Mouse (Mus musculus): ENCODE measurements around the gene Tjp1. TPM values are rescaled to one million over a fixed set of nuclear protein-coding genes. Genes with fewer than 3 reads are reported as not detected.
A peak's percentile ranks its signal among the peaks of the same experiment; 100 is the strongest.

The Tjp1 gene
- polyA plus RNA-seq (2015; fragmentation: Nextera tagmentation; extraction: Ambion mirVana) = 21.2 TPM in 2 replicates

- H3K4me1 ChIP-seq = peaks cover 9% of the 10 kb centered on the region
- no peak within 1 kb of the TSS for H3K27ac ChIP-seq (replicated peaks)
- no peaks in the 10 kb centered on the region for H3K9me3 ChIP-seq (replicated peaks)
- H3K27me3 ChIP-seq = peaks cover 33% of the 10 kb centered on the region
- H3K36me3 ChIP-seq = no peaks in the 10 kb centered on the region
- peak within 1 kb of the TSS; percentile 15; the same call in 1 of the 2 replicates for H3K9ac ChIP-seq
- WGBS = under 1% methylated on average over 107 of the region's 115 CpGs
- H3K4me3 ChIP-seq (replicated peaks) = peak within 1 kb of the TSS; percentile 55
- H3K4me2 ChIP-seq (replicated peaks) = peak within 1 kb of the TSS; percentile 99
- no peak; the same call in 1 of the 2 replicates for ATAC-seq (ENCODE audit: insufficient number of reproducible peaks, low FRiP score, low TSS enrichment, low read depth)
Observed at GRCm38 (mm10) chr7:65527071-65528007, at the start of gene Tjp1. Tjp1 (minus strand) TSS chr7:65527781.

GRCm38 (mm10) chr7:65577118-65577517 lies 49.5 kb upstream of the Tjp1 start:
- ATAC-seq (ENCODE audit: insufficient number of reproducible peaks, low FRiP score, low TSS enrichment, low read depth) = no peak

GRCm38 (mm10) chr7:65572731-65573130 lies 45.1 kb upstream of the Tjp1 start:
- H3K4me3 ChIP-seq (replicated peaks) = no peak overlapping the region
- no peaks in the 10 kb centered on the region for H3K36me3 ChIP-seq
- H3K9me3 ChIP-seq (replicated peaks) = no peaks in the 10 kb centered on the region
- no peak overlapping the region for H3K27ac ChIP-seq (replicated peaks)
- 57% methylated on average over 5 of the region's 5 CpGs for WGBS
- no peak for ATAC-seq (ENCODE audit: insufficient number of reproducible peaks, low FRiP score, low TSS enrichment, low read depth)
- H3K4me1 ChIP-seq = peaks cover 4% of the 10 kb centered on the region; the same call in 1 of the 2 replicates
- H3K27me3 ChIP-seq = no peaks in the 10 kb centered on the region
- no peak overlapping the region for H3K9ac ChIP-seq
- no peak overlapping the region for H3K4me2 ChIP-seq (replicated peaks)

More at GRCm38 (mm10) chr7:65577118-65577517, 49.5 kb upstream of the Tjp1 start:
- Histone ChIP-seq H3K27ac (replicated peaks) (no peak overlapping the region), H3K4me3 (replicated peaks) (no peak overlapping the region), H3K4me1 (peaks cover 4% of the 10 kb centered on the region; the same call in 1 of the 2 replicates), H3K4me2 (replicated peaks) (0 out of 2 replicates have a peak overlapping the region, but pooled peaks have one; percentile 24), H3K36me3 (no peaks in the 10 kb centered on the region), H3K27me3 (no peaks in the 10 kb centered on the region), H3K9ac (no peak overlapping the region), H3K9me3 (replicated peaks) (no peaks in the 10 kb centered on the region)
- WGBS = 21% methylated on average over 12 of the region's 12 CpGs

- no peak overlapping the region for H3K27ac ChIP-seq (replicated peaks)
- ATAC-seq (ENCODE audit: insufficient number of reproducible peaks, low FRiP score, low TSS enrichment, low read depth) = no peak
- H3K4me1 ChIP-seq = no peaks in the 10 kb centered on the region
- no peaks in the 10 kb centered on the region for H3K27me3 ChIP-seq
- no peak overlapping the region for H3K9ac ChIP-seq
- no peak overlapping the region for H3K4me3 ChIP-seq (replicated peaks)
- H3K9me3 ChIP-seq (replicated peaks) = no peaks in the 10 kb centered on the region
- 77% methylated on average over 4 of the region's 4 CpGs for WGBS
- H3K36me3 ChIP-seq = no peaks in the 10 kb centered on the region
- no peak overlapping the region for H3K4me2 ChIP-seq (replicated peaks)
Observed at GRCm38 (mm10) chr7:65570691-65571090, 43.1 kb upstream of the Tjp1 start.

- Histone ChIP-seq H3K9ac (no peak overlapping the region), H3K27ac (replicated peaks) (no peak overlapping the region), H3K4me2 (replicated peaks) (no peak overlapping the region), H3K4me3 (replicated peaks) (no peak overlapping the region), H3K27me3 (no peaks in the 10 kb centered on the region), H3K9me3 (replicated peaks) (no peaks in the 10 kb centered on the region), H3K36me3 (no peaks in the 10 kb centered on the region), H3K4me1 (no peaks in the 10 kb centered on the region)
- no peak for ATAC-seq (ENCODE audit: insufficient number of reproducible peaks, low FRiP score, low TSS enrichment, low read depth)
- 45% methylated on average over 1 of the region's 1 CpGs for WGBS
Observed at GRCm38 (mm10) chr7:65555996-65556395, 28.4 kb upstream of the Tjp1 start.

GRCm38 (mm10) chr7:65545741-65546140 lies 18.2 kb upstream of the Tjp1 start:
- no peak overlapping the region for H3K4me3 ChIP-seq (replicated peaks)
- no peaks in the 10 kb centered on the region; the same call in 1 of the 2 replicates for H3K27me3 ChIP-seq
- 27% methylated on average over 5 of the region's 5 CpGs for whole genome bisulfite sequencing
- no peaks in the 10 kb centered on the region for H3K4me1 ChIP-seq
- no peaks in the 10 kb centered on the region for H3K36me3 ChIP-seq
- H3K9me3 ChIP-seq (replicated peaks) = no peaks in the 10 kb centered on the region
- H3K27ac ChIP-seq (replicated peaks) = no peak overlapping the region
- H3K4me2 ChIP-seq (replicated peaks) = no peak overlapping the region
- no peak for ATAC-seq (ENCODE audit: insufficient number of reproducible peaks, low FRiP score, low TSS enrichment, low read depth)
- no peak overlapping the region for H3K9ac ChIP-seq

GRCm38 (mm10) chr7:65532689-65533088 lies 5.1 kb upstream of the Tjp1 start:
- ATAC-seq (ENCODE audit: insufficient number of reproducible peaks, low FRiP score, low TSS enrichment, low read depth) = no peak
- H3K9ac ChIP-seq = no peak overlapping the region
- H3K36me3 ChIP-seq = no peaks in the 10 kb centered on the region
- H3K4me2 ChIP-seq (replicated peaks) = no peak overlapping the region
- no peaks in the 10 kb centered on the region for H3K9me3 ChIP-seq (replicated peaks)
- 26% methylated on average over 4 of the region's 4 CpGs for WGBS
- H3K27ac ChIP-seq (replicated peaks) = no peak overlapping the region
- no peak overlapping the region for H3K4me3 ChIP-seq (replicated peaks)
- H3K4me1 ChIP-seq = peaks cover 2% of the 10 kb centered on the region; the same call in 1 of the 2 replicates
- peaks cover 14% of the 10 kb centered on the region for H3K27me3 ChIP-seq

GRCm38 (mm10) chr7:65523116-65523515 lies 4.5 kb downstream of the Tjp1 start:
- Histone ChIP-seq H3K4me1 (peaks cover 9% of the 10 kb centered on the region), H3K9ac (no peak overlapping the region), H3K9me3 (replicated peaks) (no peaks in the 10 kb centered on the region), H3K36me3 (no peaks in the 10 kb centered on the region), H3K27me3 (peaks cover 26% of the 10 kb centered on the region), H3K4me2 (replicated peaks) (no peak overlapping the region), H3K4me3 (replicated peaks) (no peak overlapping the region), H3K27ac (replicated peaks) (no peak overlapping the region)
- WGBS = 86% methylated on average over 4 of the region's 4 CpGs
- no peak for ATAC-seq (ENCODE audit: insufficient number of reproducible peaks, low FRiP score, low TSS enrichment, low read depth)

GRCm38 (mm10) chr7:65522490-65522889 lies 5.1 kb downstream of the Tjp1 start:
- no peak for ATAC-seq (ENCODE audit: insufficient number of reproducible peaks, low FRiP score, low TSS enrichment, low read depth)
- WGBS = 55% methylated on average over 12 of the region's 12 CpGs
- peaks cover 6% of the 10 kb centered on the region for H3K4me1 ChIP-seq
- no peak overlapping the region for H3K9ac ChIP-seq
- H3K27me3 ChIP-seq = peaks cover 20% of the 10 kb centered on the region
- no peaks in the 10 kb centered on the region for H3K9me3 ChIP-seq (replicated peaks)
- H3K36me3 ChIP-seq = no peaks in the 10 kb centered on the region
- no peak overlapping the region for H3K4me2 ChIP-seq (replicated peaks)
- H3K27ac ChIP-seq (replicated peaks) = no peak overlapping the region
- H3K4me3 ChIP-seq (replicated peaks) = no peak overlapping the region

GRCm38 (mm10) chr7:65520622-65521021 lies 7.0 kb downstream of the Tjp1 start:
- no peak overlapping the region for H3K27ac ChIP-seq (replicated peaks)
- no peaks in the 10 kb centered on the region for H3K9me3 ChIP-seq (replicated peaks)
- ATAC-seq (ENCODE audit: insufficient number of reproducible peaks, low FRiP score, low TSS enrichment, low read depth) = no peak
- H3K4me2 ChIP-seq (replicated peaks) = no peak overlapping the region
- peaks cover 2% of the 10 kb centered on the region; the same call in 1 of the 2 replicates for H3K27me3 ChIP-seq
- H3K4me3 ChIP-seq (replicated peaks) = no peak overlapping the region
- H3K4me1 ChIP-seq = no peaks in the 10 kb centered on the region
- 89% methylated on average over 8 of the region's 8 CpGs for WGBS
- no peaks in the 10 kb centered on the region for H3K36me3 ChIP-seq
- H3K9ac ChIP-seq = no peak overlapping the region

GRCm38 (mm10) chr7:65519788-65520563 lies 7.6 kb downstream of the Tjp1 start:
- Histone ChIP-seq H3K9me3 (replicated peaks) (no peaks in the 10 kb centered on the region), H3K27ac (replicated peaks) (no peak overlapping the region)
- 35% methylated on average over 12 of the region's 12 CpGs for WGBS

More at GRCm38 (mm10) chr7:65519788-65520563, 7.6 kb downstream of the Tjp1 start:
- peaks cover 2% of the 10 kb centered on the region; the same call in 1 of the 2 replicates for H3K27me3 ChIP-seq
- ATAC-seq (ENCODE audit: insufficient number of reproducible peaks, low FRiP score, low TSS enrichment, low read depth) = no peak
- H3K4me3 ChIP-seq (replicated peaks) = no peak overlapping the region
- no peaks in the 10 kb centered on the region for H3K4me1 ChIP-seq
- no peak overlapping the region for H3K9ac ChIP-seq
- H3K36me3 ChIP-seq = no peaks in the 10 kb centered on the region
- H3K4me2 ChIP-seq (replicated peaks) = no peak overlapping the region
